Mouse (Mus musculus): Measurements from ENCODE around the gene Prdm5.

The Prdm5 gene

GRCm38 (mm10) chr6:65778861-65779688 lies at the start of gene Prdm5:
Gene Prdm5 (plus strand): TSS chr6:65778988.
- peak; percentile 12 to 44 for DNase-seq (ENCODE audit: low spot score in 2 of 2)

DNA sequence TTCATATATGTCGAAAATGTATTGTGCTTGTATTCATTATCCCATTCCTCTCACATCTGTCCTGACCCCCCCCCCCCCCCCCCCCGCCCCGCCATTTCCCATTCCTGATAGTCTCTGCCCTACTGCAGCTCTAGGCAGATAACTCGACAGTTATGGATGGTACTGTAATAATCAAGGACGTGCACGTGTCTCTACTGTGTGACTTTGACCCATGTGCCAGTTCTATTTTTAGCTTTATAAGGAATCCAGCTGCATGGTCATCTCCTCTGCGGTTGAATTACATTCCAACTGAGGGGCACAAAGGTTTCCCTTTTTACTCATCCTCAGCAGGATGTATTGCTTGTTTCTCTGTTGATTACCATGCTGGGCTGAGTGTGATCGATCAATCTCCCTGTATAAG lies 39.3 kb upstream of the Prdm5 start:
- no peak for DNase-seq (ENCODE audit: low spot score in 2 of 2)

DNA sequence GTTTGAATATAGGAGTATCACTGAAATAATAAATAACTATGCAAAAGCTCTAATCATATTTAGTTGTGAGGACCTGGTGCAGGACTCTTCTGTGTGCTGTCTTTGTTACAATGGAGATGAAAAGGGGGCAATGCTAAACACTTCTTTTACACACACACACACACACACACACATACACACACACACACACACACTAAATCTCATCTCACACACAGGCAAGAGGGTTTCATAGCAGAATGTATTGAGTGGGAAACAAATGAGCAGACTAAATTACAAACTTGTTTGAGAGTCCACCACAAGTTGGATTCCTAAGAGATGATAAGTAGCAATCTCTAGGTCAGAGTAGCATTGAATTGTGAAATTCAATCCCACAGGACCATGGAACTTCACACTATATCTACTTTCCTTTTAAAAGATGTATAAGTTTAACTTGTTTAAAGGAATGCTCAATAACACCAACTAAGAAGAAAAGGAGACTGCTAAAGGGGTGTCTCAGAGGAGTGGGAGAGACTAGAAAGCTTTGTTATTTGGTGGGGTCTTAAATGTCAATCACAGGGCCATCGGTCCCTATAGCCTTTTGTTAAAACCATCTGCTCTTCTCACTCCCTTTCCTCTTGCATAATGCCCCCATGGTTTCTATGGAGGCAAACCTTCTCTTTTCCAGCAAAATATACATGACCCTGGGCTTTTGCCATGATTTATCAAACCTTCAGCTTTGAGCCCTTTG lies 35.5 kb upstream of the Prdm5 start:
- DNase-seq (ENCODE audit: low spot score in 2 of 2) = no peak

DNA sequence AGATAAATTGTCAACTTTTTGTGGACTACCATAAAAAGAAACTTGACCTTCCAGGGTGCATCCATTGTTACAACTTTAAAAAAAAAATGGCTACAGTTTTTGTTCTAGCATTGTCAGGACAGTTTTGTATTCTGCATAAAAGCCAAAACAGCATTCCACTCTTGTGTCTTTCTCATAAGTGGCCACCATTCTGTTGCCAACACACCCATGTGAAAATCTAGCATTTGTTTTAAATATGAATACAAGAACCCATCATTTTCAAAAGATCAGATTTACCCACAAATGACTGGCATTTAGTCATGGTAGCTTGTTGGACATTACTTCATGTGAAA lies 35.0 kb upstream of the Prdm5 start:
- DNase-seq (ENCODE audit: low spot score in 2 of 2) = no peak

DNA sequence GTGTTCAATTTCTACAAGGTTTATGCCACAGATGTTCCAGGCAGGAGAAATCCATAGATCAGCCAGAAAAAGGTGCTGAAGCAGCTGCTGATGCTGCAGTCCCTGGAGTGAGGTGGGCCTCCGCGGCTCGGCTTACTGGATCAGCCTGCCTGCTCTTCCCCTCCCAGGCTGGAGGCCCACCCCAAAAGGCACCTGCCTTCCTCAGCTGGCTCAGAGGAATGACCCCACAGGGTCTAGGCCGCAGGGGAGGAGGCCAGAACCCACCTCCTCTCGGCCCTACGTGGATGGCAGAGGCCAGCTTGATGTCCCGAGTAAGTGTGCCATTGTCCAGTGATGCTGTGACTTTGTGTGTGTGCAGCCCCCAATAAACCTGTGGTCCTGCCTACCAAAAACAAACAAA lies 20.6 kb upstream of the Prdm5 start:
- DNase-seq (ENCODE audit: low spot score in 2 of 2) = no peak

DNA sequence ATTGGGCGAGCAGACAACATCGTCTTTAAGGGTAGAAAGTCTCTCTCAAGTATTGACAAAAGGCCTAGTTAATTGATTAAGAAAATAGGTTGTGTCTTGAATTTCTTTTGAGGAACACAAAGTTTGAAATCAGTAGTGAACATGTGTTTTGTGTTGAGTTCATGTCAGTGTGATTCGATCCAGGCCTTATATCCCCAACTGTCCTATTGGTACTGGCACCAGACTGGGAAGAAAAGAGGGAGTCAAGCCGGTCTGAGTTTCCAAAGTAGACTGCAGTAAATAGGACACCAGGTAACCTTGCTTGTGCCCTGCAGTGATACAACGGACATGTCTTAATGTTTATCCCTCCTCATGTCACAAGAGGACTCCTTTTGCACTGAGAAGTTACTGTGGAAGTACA lies 19.6 kb upstream of the Prdm5 start:
- DNase-seq (ENCODE audit: low spot score in 2 of 2) = no peak

- DNase-seq (ENCODE audit: low spot score in 2 of 2) = no peak
Observed at GRCm38 (mm10) chr6:65760073-65760472, 18.7 kb upstream of the Prdm5 start.

GRCm38 (mm10) chr6:65764459-65764858 lies 14.3 kb upstream of the Prdm5 start:
- no peak for DNase-seq (ENCODE audit: low spot score in 2 of 2)

DNA sequence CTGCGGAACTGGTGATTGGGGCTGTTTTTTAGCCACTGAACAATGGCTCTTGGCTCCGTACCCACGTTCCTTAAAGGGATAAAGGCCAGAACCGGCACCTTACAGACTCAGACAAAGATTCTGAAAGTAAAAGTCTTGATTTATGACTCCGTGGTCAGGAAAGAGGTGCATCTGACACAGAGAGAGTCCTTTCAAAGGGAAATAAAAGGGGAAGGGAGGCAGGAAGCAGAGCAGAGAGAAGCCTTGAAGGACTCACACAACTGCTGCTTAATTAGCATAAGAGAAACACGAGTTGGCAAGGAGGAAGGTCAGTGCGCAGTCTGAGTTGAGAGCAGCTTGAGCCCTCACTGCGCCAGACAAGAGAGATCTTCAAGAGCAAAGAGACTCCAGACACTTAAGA lies 13.7 kb upstream of the Prdm5 start:
- peak in 1 of 2 experiments; percentile 13 for DNase-seq (ENCODE audit: low spot score in 2 of 2)

- no peak for DNase-seq (ENCODE audit: low spot score in 2 of 2)
Observed at GRCm38 (mm10) chr6:65765752-65766397, 12.9 kb upstream of the Prdm5 start.

GRCm38 (mm10) chr6:65767911-65768310 lies 10.9 kb upstream of the Prdm5 start:
- DNase-seq (ENCODE audit: low spot score in 2 of 2) = no peak

DNA sequence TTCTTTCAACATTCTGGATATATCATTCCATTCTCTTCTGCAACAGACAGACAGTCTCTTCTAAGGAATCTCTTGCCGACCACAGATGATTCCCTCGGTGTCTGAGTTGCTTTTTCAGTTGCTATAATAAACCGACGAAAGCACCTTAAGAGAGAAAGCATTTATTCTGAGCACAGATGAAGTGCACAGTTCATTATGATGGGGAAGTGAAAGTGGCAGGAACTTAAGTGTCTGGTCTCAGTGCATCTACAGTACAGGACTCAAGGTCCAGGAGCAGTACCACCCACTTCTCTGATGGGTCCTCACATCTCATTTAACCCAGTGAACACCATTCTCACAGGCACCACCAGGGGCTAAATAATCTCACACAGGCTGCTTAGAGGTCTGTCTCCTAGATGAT lies 5.2 kb upstream of the Prdm5 start:
- DNase-seq (ENCODE audit: low spot score in 2 of 2) = no peak

DNA sequence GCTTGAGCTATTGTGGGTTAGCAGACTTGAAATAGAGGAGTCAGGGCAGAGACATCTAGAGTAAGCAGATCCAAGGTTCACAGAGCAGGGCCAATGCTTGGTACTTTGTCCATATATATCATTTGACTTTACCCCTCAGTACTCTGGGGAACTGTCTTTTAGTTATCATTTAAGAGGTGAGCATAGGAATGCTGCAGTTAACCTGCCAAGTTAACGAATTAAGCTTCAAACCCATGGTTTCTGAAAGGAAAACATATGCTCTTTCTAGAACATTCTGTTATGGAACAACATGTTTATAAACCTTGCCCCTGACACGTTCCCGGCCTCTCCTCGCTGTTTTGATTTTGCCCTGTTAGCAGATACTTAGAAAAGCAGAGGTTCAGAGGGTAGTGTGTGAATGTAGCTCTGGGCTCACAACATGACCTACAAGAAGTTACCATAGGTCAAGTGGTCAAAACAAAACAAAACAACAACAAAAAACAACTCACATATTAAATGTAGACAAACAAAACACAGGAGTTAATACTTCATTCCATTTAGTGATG lies 973 bp downstream of the Prdm5 start:
- DNase-seq (ENCODE audit: low spot score in 2 of 2) = no peak

GRCm38 (mm10) chr6:65781441-65781840 lies 2.7 kb downstream of the Prdm5 start:
- no peak for DNase-seq (ENCODE audit: low spot score in 2 of 2)

- DNase-seq (ENCODE audit: low spot score in 2 of 2) = no peak
Observed at GRCm38 (mm10) chr6:65783670-65784069, 4.9 kb downstream of the Prdm5 start.

GRCm38 (mm10) chr6:65792923-65793322 lies 14.1 kb downstream of the Prdm5 start:
- no peak for DNase-seq (ENCODE audit: low spot score in 2 of 2)

DNA sequence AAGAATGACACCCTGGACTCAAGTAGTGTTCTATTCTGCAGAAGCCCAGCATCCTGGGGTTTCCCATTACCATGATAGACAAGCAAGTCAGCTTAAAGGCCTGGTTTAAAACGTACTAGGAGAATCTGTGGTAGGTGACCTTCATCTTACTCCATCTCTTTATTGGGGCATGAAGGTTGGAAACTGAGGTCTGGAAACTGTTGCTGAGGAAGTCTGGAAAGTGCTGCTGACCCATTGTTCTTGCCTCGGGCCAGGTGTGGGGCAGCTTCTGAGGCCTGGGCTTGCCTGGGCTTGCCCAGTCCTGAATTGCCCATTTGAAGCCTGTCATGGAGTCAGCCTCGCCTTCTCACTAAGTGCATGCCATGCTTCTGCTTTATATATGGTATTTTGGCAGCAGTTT lies 17.8 kb downstream of the Prdm5 start:
- DNase-seq (ENCODE audit: low spot score in 2 of 2) = no peak

DNA sequence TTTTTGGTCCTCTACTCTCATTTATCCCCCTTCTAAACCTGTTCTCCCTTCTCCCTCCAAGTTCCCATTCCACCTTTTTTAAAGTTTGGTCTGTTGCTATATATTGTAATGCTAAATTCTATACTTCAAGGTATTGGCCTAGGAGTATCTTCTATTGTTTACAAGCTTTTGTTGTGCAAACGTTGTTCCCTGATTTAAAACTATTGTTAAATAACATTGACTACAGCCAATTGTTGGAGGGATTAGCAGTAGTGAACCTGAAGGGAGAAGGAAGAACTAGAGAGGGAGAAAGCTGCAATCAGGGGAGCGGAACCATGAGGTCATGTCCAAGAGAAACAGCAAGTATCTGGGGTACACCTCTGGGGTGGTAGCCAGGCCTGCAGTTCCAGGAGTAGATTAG lies 18.5 kb downstream of the Prdm5 start:
- no peak for DNase-seq (ENCODE audit: low spot score in 2 of 2)

DNA sequence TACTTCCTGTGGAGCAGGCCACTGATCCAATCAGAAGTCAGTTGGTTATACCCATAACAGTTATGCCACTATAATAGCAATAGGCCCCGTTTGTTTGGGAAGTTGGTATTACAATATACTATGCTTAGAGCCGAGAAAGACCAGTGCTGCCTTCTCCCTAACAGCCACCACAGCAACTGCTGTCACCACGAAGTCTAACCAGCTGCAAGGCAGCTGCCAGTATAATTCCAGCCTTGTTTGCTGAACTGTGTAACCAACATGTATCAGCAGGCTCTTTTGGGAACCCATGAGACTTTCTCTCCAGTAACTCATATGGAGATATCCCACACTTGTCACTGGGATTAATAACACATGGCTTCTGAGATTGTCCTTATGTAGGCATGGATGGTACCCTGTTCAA lies 19.6 kb downstream of the Prdm5 start:
- DNase-seq (ENCODE audit: low spot score in 2 of 2) = no peak

DNA sequence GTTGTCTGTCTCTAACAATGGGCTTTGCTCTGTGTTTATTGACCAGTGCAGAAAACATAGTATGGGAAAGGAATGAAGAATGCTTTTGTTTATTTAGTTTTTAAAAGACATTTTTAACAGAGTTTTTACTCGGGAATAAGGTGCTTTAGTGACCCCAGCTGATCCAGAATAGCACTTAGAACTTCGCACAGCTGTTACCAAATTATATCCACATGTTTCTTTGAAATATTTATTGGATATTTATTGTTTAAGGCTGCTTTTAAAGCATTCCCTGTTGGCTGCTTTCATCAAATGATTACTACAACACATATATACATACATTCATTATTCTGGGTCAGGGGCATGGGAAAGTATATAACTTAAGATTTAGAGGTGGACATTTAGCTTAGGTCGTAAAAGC lies 32.9 kb downstream of the Prdm5 start:
- DNase-seq (ENCODE audit: low spot score in 2 of 2) = no peak

GRCm38 (mm10) chr6:65818039-65818747 lies 39.4 kb downstream of the Prdm5 start:
- DNase-seq (ENCODE audit: low spot score in 2 of 2) = no peak

- no peak for DNase-seq (ENCODE audit: low spot score in 2 of 2)
Observed at GRCm38 (mm10) chr6:65828656-65829055, 49.9 kb downstream of the Prdm5 start.

Measured in frontal cortex, postnatal 10 days (tissue).